Mouse (Mus musculus): ENCODE results near the gene Fam83e. TPM values are rescaled to one million over a fixed set of nuclear protein-coding genes. Genes with fewer than 3 reads are reported as not detected.

Fam83e gene
- polyA plus RNA-seq, 1 experiment, result 0.48 TPM

- H3K79me3 ChIP-seq (ENCODE audit: low read depth), result no peaks in the 10 kb centered on the region
- peak overlapping the region; percentile 37 for H3K4me3 ChIP-seq (ENCODE audit: insufficient read depth, poor library complexity, severe bottlenecking)
- no peaks in the 10 kb centered on the region for H3K79me2 ChIP-seq (ENCODE audit: control insufficient read depth, insufficient read depth)
- no peak for TF ChIP-seq MYOG (IDR thresholded peaks at IDR 0.05; ENCODE audit: control insufficient read depth, extremely low read depth, insufficient read length)
- no peak for TF ChIP-seq MAX (IDR thresholded peaks at IDR 0.05)
- no peak for TF ChIP-seq USF1 (IDR thresholded peaks at IDR 0.05; ENCODE audit: low read depth)
- no peak for TF ChIP-seq CTCF (IDR thresholded peaks at IDR 0.05; ENCODE audit: control insufficient read depth, insufficient read depth, insufficient read length)
- no peak for TF ChIP-seq FOSL1 (IDR thresholded peaks at IDR 0.05; ENCODE audit: insufficient read depth, low read length, poor library complexity, severe bottlenecking)
- TF ChIP-seq MYOD1 (IDR thresholded peaks at IDR 0.05; ENCODE audit: control insufficient read depth, insufficient read length, low read depth), result no peak
- no peak for TF ChIP-seq CEBPB (IDR thresholded peaks at IDR 0.05; ENCODE audit: low read depth)
- H3ac ChIP-seq (ENCODE audit: control insufficient read depth, insufficient read length, low read depth), result no peak overlapping the region
- H3K36me3 ChIP-seq (ENCODE audit: control insufficient read depth, insufficient read depth), result no peaks in the 10 kb centered on the region
- no peaks in the 10 kb centered on the region for H3K27me3 ChIP-seq (ENCODE audit: control insufficient read depth, insufficient read depth, insufficient read length)
Observed at GRCm38 (mm10) chr7:45705873-45706281, 15.1 kb upstream of the Fam83e start.

GRCm38 (mm10) chr7:45706721-45707241 is 14.2 kb upstream of the Fam83e start:
- Histone ChIP-seq H3K4me3 (ENCODE audit: insufficient read depth, poor library complexity, severe bottlenecking) (peak overlapping the region; percentile 37), H3K79me3 (ENCODE audit: low read depth) (no peaks in the 10 kb centered on the region), H3ac (ENCODE audit: control insufficient read depth, insufficient read length, low read depth) (peak overlapping the region; percentile 68), H3K27me3 (ENCODE audit: control insufficient read depth, insufficient read depth, insufficient read length) (no peaks in the 10 kb centered on the region), H3K36me3 (ENCODE audit: control insufficient read depth, insufficient read depth) (no peaks in the 10 kb centered on the region), H3K79me2 (ENCODE audit: control insufficient read depth, insufficient read depth) (no peaks in the 10 kb centered on the region)
- TF ChIP-seq MYOG (IDR thresholded peaks at IDR 0.05; ENCODE audit: control insufficient read depth, extremely low read depth, insufficient read length) (no peak), CTCF (IDR thresholded peaks at IDR 0.05; ENCODE audit: control insufficient read depth, insufficient read depth, insufficient read length) (no peak), MYOD1 (IDR thresholded peaks at IDR 0.05; ENCODE audit: control insufficient read depth, insufficient read length, low read depth) (no peak), CEBPB (IDR thresholded peaks at IDR 0.05; ENCODE audit: low read depth) (no peak), USF1 (IDR thresholded peaks at IDR 0.05; ENCODE audit: low read depth) (no peak), FOSL1 (IDR thresholded peaks at IDR 0.05; ENCODE audit: insufficient read depth, low read length, poor library complexity, severe bottlenecking) (no peak), MAX (IDR thresholded peaks at IDR 0.05) (no peak)

- Histone ChIP-seq H3K27me3 (ENCODE audit: control insufficient read depth, insufficient read depth, insufficient read length) (no peaks in the 10 kb centered on the region), H3K4me3 (ENCODE audit: insufficient read depth, poor library complexity, severe bottlenecking) (no peak overlapping the region), H3K79me3 (ENCODE audit: low read depth) (no peaks in the 10 kb centered on the region), H3K36me3 (ENCODE audit: control insufficient read depth, insufficient read depth) (no peaks in the 10 kb centered on the region), H3ac (ENCODE audit: control insufficient read depth, insufficient read length, low read depth) (peak overlapping the region; percentile 31), H3K79me2 (ENCODE audit: control insufficient read depth, insufficient read depth) (no peaks in the 10 kb centered on the region)
- TF ChIP-seq CEBPB (IDR thresholded peaks at IDR 0.05; ENCODE audit: low read depth), result no peak
- no peak for TF ChIP-seq MYOD1 (IDR thresholded peaks at IDR 0.05; ENCODE audit: control insufficient read depth, insufficient read length, low read depth)
- TF ChIP-seq FOSL1 (IDR thresholded peaks at IDR 0.05; ENCODE audit: insufficient read depth, low read length, poor library complexity, severe bottlenecking), result no peak
- TF ChIP-seq USF1 (IDR thresholded peaks at IDR 0.05; ENCODE audit: low read depth), result peak; percentile 87
- peak; percentile 72 for TF ChIP-seq MAX (IDR thresholded peaks at IDR 0.05)
- no peak for TF ChIP-seq CTCF (IDR thresholded peaks at IDR 0.05; ENCODE audit: control insufficient read depth, insufficient read depth, insufficient read length)
- TF ChIP-seq MYOG (IDR thresholded peaks at IDR 0.05; ENCODE audit: control insufficient read depth, extremely low read depth, insufficient read length), result no peak
Observed at GRCm38 (mm10) chr7:45707375-45707967, 13.5 kb upstream of the Fam83e start.

GRCm38 (mm10) chr7:45708221-45708761 is 12.7 kb upstream of the Fam83e start:
- Histone ChIP-seq H3K79me3 (ENCODE audit: low read depth) (no peaks in the 10 kb centered on the region), H3K36me3 (ENCODE audit: control insufficient read depth, insufficient read depth) (no peaks in the 10 kb centered on the region), H3ac (ENCODE audit: control insufficient read depth, insufficient read length, low read depth) (no peak overlapping the region), H3K79me2 (ENCODE audit: control insufficient read depth, insufficient read depth) (no peaks in the 10 kb centered on the region), H3K27me3 (ENCODE audit: control insufficient read depth, insufficient read depth, insufficient read length) (no peaks in the 10 kb centered on the region), H3K4me3 (ENCODE audit: insufficient read depth, poor library complexity, severe bottlenecking) (no peak overlapping the region)
- TF ChIP-seq MYOG (IDR thresholded peaks at IDR 0.05; ENCODE audit: control insufficient read depth, extremely low read depth, insufficient read length), result no peak
- no peak for TF ChIP-seq CEBPB (IDR thresholded peaks at IDR 0.05; ENCODE audit: low read depth)
- no peak for TF ChIP-seq FOSL1 (IDR thresholded peaks at IDR 0.05; ENCODE audit: insufficient read depth, low read length, poor library complexity, severe bottlenecking)
- TF ChIP-seq USF1 (IDR thresholded peaks at IDR 0.05; ENCODE audit: low read depth), result no peak
- TF ChIP-seq MYOD1 (IDR thresholded peaks at IDR 0.05; ENCODE audit: control insufficient read depth, insufficient read length, low read depth), result no peak
- TF ChIP-seq CTCF (IDR thresholded peaks at IDR 0.05; ENCODE audit: control insufficient read depth, insufficient read depth, insufficient read length), result no peak
- TF ChIP-seq MAX (IDR thresholded peaks at IDR 0.05), result no peak

- TF ChIP-seq MYOG (IDR thresholded peaks at IDR 0.05; ENCODE audit: control insufficient read depth, extremely low read depth, insufficient read length) (no peak), FOSL1 (IDR thresholded peaks at IDR 0.05; ENCODE audit: insufficient read depth, low read length, poor library complexity, severe bottlenecking) (no peak), CTCF (IDR thresholded peaks at IDR 0.05; ENCODE audit: control insufficient read depth, insufficient read depth, insufficient read length) (no peak), MYOD1 (IDR thresholded peaks at IDR 0.05; ENCODE audit: control insufficient read depth, insufficient read length, low read depth) (no peak), CEBPB (IDR thresholded peaks at IDR 0.05; ENCODE audit: low read depth) (no peak), MAX (IDR thresholded peaks at IDR 0.05) (no peak), USF1 (IDR thresholded peaks at IDR 0.05; ENCODE audit: low read depth) (no peak)
- Histone ChIP-seq H3K36me3 (ENCODE audit: control insufficient read depth, insufficient read depth) (no peaks in the 10 kb centered on the region), H3K79me2 (ENCODE audit: control insufficient read depth, insufficient read depth) (peaks cover 3% of the 10 kb centered on the region), H3K79me3 (ENCODE audit: low read depth) (no peaks in the 10 kb centered on the region), H3K27me3 (ENCODE audit: control insufficient read depth, insufficient read depth, insufficient read length) (no peaks in the 10 kb centered on the region), H3K4me3 (ENCODE audit: insufficient read depth, poor library complexity, severe bottlenecking) (no peak overlapping the region), H3ac (ENCODE audit: control insufficient read depth, insufficient read length, low read depth) (no peak overlapping the region)
Observed at GRCm38 (mm10) chr7:45709036-45709435, 12.0 kb upstream of the Fam83e start.
